Mouse (Mus musculus) forebrain, embryonic 16.5 days (tissue): ENCODE data around the gene Ctnnb1. TPM values are rescaled to one million over a fixed set of nuclear protein-coding genes. Genes with fewer than 3 reads are reported as not detected.

Experiments used
- ATAC-seq: fragments of 200-750 bp; cut with Nextera tagmentation; 2 replicates; pipeline ENCODE4 v1.8.0; 2017; ENCODE audit warnings: mild to moderate bottlenecking, moderate library complexity
- H3K27ac ChIP-seq: fragments of 300-500 bp; sonication (generic); 2 replicates; pipeline ENCODE4 v1.5.1; 2014; ENCODE audit warnings: low read length, control low read depth
- H3K27me3 ChIP-seq: fragments of 300-500 bp; sonication (generic); replicated peaks from 2 replicates; pipeline ENCODE4 v1.6.1; 2014; ENCODE audit warnings: low read length; ENCODE audit not compliant: control insufficient read depth, insufficient read depth
- H3K36me3 ChIP-seq: fragments of 300-500 bp; sonication (generic); 2 replicates; pipeline ENCODE4 v1.6.1; 2014; ENCODE audit not compliant: control insufficient read depth, insufficient read depth
- H3K4me1 ChIP-seq: fragments of 300-500 bp; sonication (generic); replicated peaks from 2 replicates; pipeline ENCODE4 v1.6.1; 2014; ENCODE audit warnings: low read length; ENCODE audit not compliant: control insufficient read depth, insufficient read depth
- H3K4me2 ChIP-seq: fragments of 300-500 bp; sonication (generic); 2 replicates; pipeline ENCODE4 v1.6.1; 2014; ENCODE audit warnings: mild to moderate bottlenecking, low read length, control low read depth
- H3K4me3 ChIP-seq: fragments of 300-500 bp; sonication (generic); replicated peaks from 2 replicates; pipeline ENCODE4 v1.5.1; 2014; ENCODE audit warnings: mild to moderate bottlenecking, low read length, control low read depth
- H3K9ac ChIP-seq: fragments of 300-500 bp; sonication (generic); replicated peaks from 2 replicates; pipeline ENCODE4 v1.6.1; 2014; ENCODE audit warnings: low read depth, low read length, control low read depth
- H3K9me3 ChIP-seq: fragments of 300-500 bp; sonication (generic); 2 replicates; pipeline ENCODE4 v1.6.1; 2016; ENCODE audit warnings: low read length; ENCODE audit not compliant: control insufficient read depth
- WGBS: fragments of 180-500 bp; shearing (Covaris S2); extraction: QIAGEN DNeasy Blood & Tissue Kit; methylation state at CpG from one replicate; pipeline ENCODE4 v1.1.7; 2014; 5-methylcytosine and 5-hydroxymethylcytosine counted together
- polyA plus RNA-seq: library from polyadenylated mRNA; unstranded; fragments of >200 nt; fragmentation: Nextera tagmentation; extraction: Ambion mirVana; gene quantifications from 2 replicates; pipeline ENCODE4 v1.2.1, GENCODE M21; 2015

The Ctnnb1 gene
- polyA plus RNA-seq, 1 experiment from 2014 or later = 611 TPM

DNA sequence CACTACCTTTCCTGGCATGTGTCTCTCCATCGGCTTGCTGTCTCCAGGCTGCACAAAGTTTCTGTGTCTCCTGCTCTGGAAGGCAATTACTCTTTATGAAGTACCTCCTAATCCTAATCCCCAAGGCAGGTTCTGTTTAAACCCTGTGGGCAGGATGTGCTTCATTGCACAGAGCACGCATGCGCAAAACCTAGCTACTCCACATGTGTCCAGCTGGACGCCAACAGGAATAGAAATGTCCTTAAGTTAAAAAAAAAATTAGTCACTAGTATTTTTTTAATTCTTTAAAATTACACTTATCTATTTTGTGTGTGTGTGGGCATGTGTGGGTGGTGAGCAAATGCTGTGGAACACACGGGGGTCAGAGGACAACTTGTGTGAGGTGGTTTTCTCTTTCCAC, 10.8 kb upstream of the Ctnnb1 start:
- 86% methylated on average over 5 of the region's 5 CpGs for WGBS

DNA sequence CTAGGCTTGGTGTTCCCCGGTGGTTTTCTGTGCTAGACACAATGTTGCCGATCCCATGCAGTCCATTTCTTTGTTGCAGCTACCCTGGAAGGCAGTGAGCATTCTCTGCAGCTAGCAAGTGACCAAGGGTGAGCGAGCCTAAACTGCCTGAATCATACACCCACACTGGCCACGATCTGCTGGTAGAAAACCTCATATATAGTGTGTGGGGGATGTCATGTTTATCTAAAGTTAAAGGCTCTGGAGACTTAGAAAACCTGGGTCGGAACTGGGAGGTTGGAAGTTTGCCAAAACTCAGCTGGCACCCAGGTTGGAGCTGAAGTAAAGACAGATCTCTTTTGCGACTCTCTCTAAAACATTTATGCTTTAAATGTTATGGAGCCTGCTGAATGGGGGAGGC, 10.4 kb upstream of the Ctnnb1 start:
- H3K27me3 ChIP-seq = no peaks in the 10 kb centered on the region
- no peak overlapping the region for H3K9ac ChIP-seq
- H3K9me3 ChIP-seq = 0 out of 2 replicates have a peak, but pooled peaks cover 3% of the 10 kb centered on the region
- 47% methylated on average over 6 of the region's 6 CpGs for WGBS
- no peaks in the 10 kb centered on the region for H3K4me1 ChIP-seq
- H3K4me3 ChIP-seq = no peak overlapping the region
- H3K27ac ChIP-seq = no peak overlapping the region
- H3K4me2 ChIP-seq = no peak overlapping the region
- no peak for ATAC-seq
- H3K36me3 ChIP-seq = no peaks in the 10 kb centered on the region

More for the DNA sequence above, 10.8 kb upstream of the Ctnnb1 start:
- ATAC-seq = no peak
- Histone ChIP-seq H3K9ac (no peak overlapping the region), H3K27me3 (no peaks in the 10 kb centered on the region), H3K27ac (no peak overlapping the region), H3K4me2 (no peak overlapping the region), H3K4me1 (no peaks in the 10 kb centered on the region), H3K36me3 (no peaks in the 10 kb centered on the region), H3K9me3 (0 out of 2 replicates have a peak, but pooled peaks cover 3% of the 10 kb centered on the region), H3K4me3 (no peak overlapping the region)

DNA sequence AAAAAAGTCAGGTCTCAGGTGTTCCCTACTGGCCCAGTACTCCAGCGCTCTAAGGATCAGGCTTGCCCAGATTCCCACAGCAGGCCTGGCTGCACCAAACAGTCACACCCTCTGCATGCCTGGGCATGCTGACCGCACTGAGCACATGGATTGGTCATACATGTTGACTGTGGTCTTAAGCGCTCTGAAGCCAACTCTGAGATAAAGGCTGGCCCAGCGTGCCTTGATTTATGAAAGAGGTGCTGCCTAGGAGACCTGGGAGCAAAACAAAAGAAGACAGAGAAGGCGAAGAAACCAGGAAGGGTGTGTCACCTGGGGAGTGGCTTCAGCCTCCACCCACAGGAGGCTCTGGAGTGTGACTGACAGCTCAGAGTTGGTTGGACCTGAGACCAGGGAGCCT, 9.9 kb upstream of the Ctnnb1 start:
- H3K4me2 ChIP-seq = no peak overlapping the region
- H3K9me3 ChIP-seq = 0 out of 2 replicates have a peak, but pooled peaks cover 3% of the 10 kb centered on the region
- WGBS = 67% methylated on average over 5 of the region's 5 CpGs
- H3K36me3 ChIP-seq = no peaks in the 10 kb centered on the region
- H3K4me1 ChIP-seq = no peaks in the 10 kb centered on the region
- no peak overlapping the region for H3K27ac ChIP-seq
- no peak overlapping the region for H3K9ac ChIP-seq
- ATAC-seq = no peak
- H3K27me3 ChIP-seq = no peaks in the 10 kb centered on the region
- H3K4me3 ChIP-seq = no peak overlapping the region

DNA sequence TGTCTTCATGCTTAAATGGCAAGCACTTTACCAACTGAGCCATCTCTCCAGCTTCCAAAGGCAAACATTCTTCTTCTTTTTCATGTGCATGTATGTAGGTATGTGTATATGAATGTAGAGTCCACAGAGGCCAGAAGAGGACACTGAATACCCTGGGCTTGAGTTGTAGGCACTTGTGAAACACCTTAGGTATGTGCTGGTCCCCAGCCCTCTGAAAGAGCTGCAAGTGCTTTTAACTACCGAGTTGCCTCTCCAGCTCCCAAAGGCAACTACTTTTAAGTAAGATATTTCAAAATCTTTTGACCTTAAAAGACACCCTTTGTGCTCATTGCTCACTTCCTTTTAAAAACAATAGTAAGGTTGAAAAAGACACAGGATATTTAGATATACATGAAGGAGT, 2.9 kb upstream of the Ctnnb1 start:
- H3K4me2 ChIP-seq = no peak overlapping the region
- no peaks in the 10 kb centered on the region for H3K36me3 ChIP-seq
- H3K9ac ChIP-seq = no peak overlapping the region
- no peak overlapping the region for H3K4me3 ChIP-seq
- 79% methylated on average over 1 of the region's 1 CpGs for WGBS
- H3K27me3 ChIP-seq = no peaks in the 10 kb centered on the region
- ATAC-seq = no peak
- H3K4me1 ChIP-seq = peaks cover 3% of the 10 kb centered on the region; the same call in 1 of the 2 replicates
- H3K9me3 ChIP-seq = no peaks in the 10 kb centered on the region
- H3K27ac ChIP-seq = no peak overlapping the region

DNA sequence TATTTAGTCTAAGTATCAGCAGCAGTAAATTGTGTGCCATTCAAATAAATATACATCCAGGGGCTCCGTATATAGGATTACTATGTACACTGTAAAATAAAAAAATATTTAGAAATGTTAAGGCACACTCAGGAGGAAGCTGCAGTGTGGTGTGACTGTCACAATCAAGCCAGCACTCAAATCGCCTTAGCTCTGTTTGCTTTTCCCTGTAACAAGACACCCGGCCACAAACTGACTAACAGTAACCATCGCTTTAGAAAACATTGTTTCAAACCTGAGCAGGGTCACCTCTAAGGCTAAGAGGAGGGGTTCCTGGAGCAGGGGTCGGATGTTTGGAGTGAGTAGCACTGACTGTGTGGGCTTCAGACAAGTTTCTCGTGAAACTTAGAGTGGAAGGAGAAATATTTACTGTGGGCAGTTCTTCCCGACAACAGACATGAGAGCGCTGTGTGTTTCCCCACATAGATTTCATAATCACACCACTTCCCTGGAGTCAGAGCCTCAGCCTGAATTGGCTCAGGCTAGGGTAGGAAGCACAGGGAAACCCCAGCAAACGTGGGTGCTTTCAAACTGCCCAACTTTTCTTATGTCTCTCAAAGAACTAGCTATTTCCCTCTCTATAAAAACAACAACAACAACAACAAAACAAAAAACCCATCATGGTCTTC, 1.9 kb upstream of the Ctnnb1 start:
- no peaks in the 10 kb centered on the region for H3K27me3 ChIP-seq
- H3K4me1 ChIP-seq = peaks cover 3% of the 10 kb centered on the region; the same call in 1 of the 2 replicates
- H3K4me2 ChIP-seq = no peak overlapping the region
- 32% methylated on average over 9 of the region's 9 CpGs for WGBS
- ATAC-seq = no peak
- no peak overlapping the region for H3K9ac ChIP-seq
- H3K36me3 ChIP-seq = no peaks in the 10 kb centered on the region
- H3K4me3 ChIP-seq = no peak overlapping the region
- H3K27ac ChIP-seq = no peak overlapping the region
- H3K9me3 ChIP-seq = no peaks in the 10 kb centered on the region

DNA sequence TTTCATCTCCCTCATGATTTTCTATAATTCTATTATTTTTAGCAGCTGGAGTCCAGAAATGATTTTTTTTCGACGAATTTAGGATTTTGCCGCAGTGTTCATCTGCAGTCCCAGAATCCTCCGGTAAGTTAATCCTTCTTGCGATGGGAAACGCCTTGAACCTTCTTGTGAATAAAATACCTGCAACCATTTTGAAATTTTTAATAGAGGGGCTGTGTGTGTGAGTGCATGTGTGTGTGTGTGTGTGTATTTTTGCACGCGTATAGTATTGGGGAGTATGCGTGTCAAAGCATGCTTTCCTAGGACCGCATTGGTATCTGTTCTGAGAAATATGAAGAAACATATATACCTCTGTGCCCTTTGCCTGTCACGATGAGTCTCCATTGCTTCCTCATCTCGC, 1.0 kb downstream of the Ctnnb1 start:
- H3K4me2 ChIP-seq = no peak overlapping the region
- ATAC-seq = no peak
- 83% methylated on average over 12 of the region's 12 CpGs for WGBS

DNA sequence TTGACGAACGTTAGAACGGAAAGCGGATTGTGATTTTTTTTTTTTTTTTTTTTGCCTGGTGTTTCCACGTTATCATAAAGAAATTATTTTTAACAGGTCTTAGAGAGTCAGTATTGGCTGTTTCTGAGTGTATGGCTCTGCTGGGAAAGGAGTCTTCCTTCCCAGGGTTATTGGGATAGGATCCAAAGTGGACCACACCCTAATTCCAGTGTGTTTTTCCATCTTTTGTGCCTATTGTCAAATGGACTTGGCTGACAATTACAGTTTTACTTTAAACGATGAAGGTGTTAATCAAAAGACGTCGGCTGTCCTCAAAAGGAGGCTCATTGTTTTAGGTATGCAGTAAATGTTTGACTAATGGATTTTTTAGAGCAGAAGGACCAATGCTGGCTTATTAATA, 1.8 kb downstream of the Ctnnb1 start:
- Histone ChIP-seq H3K9me3 (no peaks in the 10 kb centered on the region), H3K4me2 (no peak overlapping the region), H3K4me3 (no peak overlapping the region), H3K9ac (peak overlapping the region; percentile 29; the same call in 1 of the 2 replicates), H3K4me1 (peaks cover 21% of the 10 kb centered on the region), H3K27ac (peak overlapping the region; percentile 5; the same call in 1 of the 2 replicates), H3K27me3 (no peaks in the 10 kb centered on the region), H3K36me3 (no peaks in the 10 kb centered on the region)
- 33% methylated on average over 8 of the region's 8 CpGs for WGBS
- no peak for ATAC-seq

More for the DNA sequence above, 1.0 kb downstream of the Ctnnb1 start:
- Histone ChIP-seq H3K9ac (no peak overlapping the region), H3K27ac (peak overlapping the region; percentile 5; the same call in 1 of the 2 replicates), H3K36me3 (no peaks in the 10 kb centered on the region), H3K4me3 (no peak overlapping the region), H3K4me1 (peaks cover 13% of the 10 kb centered on the region), H3K27me3 (no peaks in the 10 kb centered on the region), H3K9me3 (no peaks in the 10 kb centered on the region)

DNA sequence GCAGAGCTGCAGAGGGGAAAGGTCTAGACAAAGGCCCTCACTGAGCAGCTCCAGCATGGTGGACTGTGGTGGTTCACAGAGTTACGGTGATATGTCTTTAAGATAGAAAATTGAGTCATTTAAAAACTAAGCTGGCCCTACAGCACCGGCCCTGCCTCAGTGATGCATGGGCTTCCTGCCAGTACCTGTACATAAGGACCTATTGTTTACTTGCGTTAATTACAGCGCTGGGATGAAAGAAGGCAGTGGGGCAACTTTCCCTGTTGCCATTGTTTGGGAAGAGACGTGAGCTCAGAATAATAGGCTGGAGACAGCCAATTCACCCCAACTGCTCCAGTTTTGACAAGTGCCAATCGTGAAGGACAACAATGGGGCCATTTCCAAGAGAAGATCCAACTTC, 3.4 kb downstream of the Ctnnb1 start:
- Histone ChIP-seq H3K4me2 (no peak overlapping the region), H3K27me3 (no peaks in the 10 kb centered on the region), H3K4me3 (no peak overlapping the region), H3K4me1 (peaks cover 35% of the 10 kb centered on the region), H3K27ac (no peak overlapping the region), H3K36me3 (no peaks in the 10 kb centered on the region), H3K9me3 (no peaks in the 10 kb centered on the region), H3K9ac (no peak overlapping the region)
- no peak for ATAC-seq
- WGBS = 9% methylated on average over 6 of the region's 6 CpGs

DNA sequence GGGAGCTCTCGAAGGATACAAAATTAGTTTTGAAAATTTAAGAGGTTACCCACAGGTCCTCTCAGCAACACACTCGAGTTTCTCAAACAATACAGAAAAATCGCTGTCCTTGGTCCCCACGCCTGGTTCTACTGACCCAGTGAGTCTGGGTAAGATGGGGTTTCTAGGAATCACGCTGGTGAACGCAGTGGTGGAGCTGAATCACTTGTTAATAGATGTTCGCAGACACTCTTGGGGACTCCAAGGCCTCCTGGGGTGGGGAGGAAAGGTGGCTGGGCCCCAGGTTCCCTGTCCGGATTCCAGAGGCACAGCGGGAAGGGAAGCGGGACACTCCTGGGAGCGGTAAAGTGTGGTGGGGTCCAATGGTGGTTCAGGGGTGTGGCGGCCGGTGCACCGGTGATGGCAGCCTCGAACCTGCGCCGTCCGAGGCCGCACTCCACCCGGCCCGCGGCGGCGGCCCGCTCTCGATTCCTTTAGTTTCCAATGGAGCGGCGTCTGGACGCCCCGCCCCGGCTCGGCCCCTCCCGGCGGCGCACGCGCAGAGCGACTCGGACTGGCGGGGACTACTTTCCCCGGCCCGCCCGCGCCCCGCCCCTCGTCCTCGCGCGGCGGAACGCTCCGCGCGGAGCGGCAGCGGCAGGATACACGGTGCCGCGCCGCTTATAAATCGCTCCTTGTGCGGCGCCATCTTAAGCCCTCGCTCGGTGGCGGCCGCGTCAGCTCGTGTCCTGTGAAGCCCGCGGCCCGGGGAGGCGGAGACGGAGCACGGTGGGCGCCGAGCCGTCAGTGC, 4.0 kb downstream of the Ctnnb1 start:
- Histone ChIP-seq H3K27ac (peak overlapping the region; percentile 91), H3K27me3 (no peaks in the 10 kb centered on the region), H3K9ac (peak overlapping the region; percentile 91), H3K4me2 (peak overlapping the region; percentile 33), H3K9me3 (no peaks in the 10 kb centered on the region), H3K36me3 (no peaks in the 10 kb centered on the region), H3K4me3 (peak overlapping the region; percentile 95), H3K4me1 (peaks cover 41% of the 10 kb centered on the region)
- WGBS = 3% methylated on average over 70 of the region's 78 CpGs
- ATAC-seq = peak; percentile 88
